Mouse (Mus musculus): ENCODE results near the gene Acad10.
A peak's percentile ranks its signal among the peaks of the same experiment; 100 is the strongest.
"Not testable (repeated sequence)": the region's sequence is repeated elsewhere in the genome, so short reads cannot be mapped to it uniquely, and the experiment has no call there.

Acad10 gene

GRCm38 (mm10) chr5:121660059-121660896, at the start of gene Acad10, which contains the start of gene Brap:
Acad10 (minus strand) TSS chr5:121660514.
Brap (plus strand) TSS chr5:121660563.
- ATAC-seq (ENCODE audit: low TSS enrichment), result peak; percentile 82

DNA sequence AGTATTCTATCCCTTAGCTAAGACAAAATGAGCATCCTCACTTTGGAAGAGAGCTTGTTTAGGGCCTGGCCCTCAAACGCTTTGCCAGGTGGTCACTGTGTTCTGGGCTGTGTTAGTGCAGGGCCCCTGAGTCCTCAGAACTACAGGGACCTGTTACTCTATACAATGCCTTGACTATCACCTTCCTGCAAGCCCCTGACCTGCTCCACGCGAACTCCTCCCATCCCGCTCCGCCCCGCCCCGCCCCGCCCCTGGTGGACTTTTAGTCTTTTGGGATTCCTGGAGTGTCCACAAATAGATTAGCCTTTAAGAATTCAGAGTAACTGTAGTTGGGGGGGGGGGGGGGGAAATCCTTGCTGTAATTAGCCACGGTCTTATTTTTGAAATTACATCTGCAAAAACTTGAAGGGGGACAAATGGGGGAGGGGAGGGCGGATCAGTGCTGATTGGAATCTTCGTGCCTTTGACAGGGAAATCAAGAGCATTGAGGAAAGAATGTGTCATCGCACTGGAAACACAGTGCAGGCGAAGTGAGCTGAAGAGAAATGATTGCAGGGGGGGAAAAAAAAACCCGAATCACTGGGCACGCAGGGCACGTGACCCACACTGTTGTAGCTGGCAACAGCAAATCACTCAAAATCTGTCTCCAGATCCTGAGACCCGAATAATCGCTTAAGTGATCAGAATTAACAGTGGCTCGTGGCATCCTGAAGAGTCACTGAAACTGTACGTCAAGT, 44.4 kb upstream of the Acad10 start:
- no peak for ATAC-seq (ENCODE audit: low TSS enrichment)

DNA sequence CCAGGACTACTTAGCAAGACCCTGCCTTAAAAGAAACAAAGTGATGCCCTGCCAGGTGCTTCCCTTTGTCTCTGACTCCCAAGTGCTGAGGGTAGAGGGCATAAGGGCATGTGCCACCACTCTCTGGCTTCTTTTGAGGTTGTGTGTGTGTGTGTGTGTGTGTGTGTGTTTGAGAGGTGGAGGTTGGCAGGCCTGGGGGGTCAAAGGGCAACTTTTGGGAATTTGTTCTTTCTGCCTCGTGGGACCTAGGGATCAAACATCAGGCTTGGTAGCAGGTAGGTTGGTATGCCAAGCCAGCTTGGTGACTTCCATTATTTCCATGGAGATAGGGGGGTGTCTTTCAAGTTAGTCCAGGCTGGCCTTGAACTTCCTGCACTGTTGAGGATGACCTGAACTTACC, 43.0 kb upstream of the Acad10 start:
- ATAC-seq (ENCODE audit: low TSS enrichment), result no peak

DNA sequence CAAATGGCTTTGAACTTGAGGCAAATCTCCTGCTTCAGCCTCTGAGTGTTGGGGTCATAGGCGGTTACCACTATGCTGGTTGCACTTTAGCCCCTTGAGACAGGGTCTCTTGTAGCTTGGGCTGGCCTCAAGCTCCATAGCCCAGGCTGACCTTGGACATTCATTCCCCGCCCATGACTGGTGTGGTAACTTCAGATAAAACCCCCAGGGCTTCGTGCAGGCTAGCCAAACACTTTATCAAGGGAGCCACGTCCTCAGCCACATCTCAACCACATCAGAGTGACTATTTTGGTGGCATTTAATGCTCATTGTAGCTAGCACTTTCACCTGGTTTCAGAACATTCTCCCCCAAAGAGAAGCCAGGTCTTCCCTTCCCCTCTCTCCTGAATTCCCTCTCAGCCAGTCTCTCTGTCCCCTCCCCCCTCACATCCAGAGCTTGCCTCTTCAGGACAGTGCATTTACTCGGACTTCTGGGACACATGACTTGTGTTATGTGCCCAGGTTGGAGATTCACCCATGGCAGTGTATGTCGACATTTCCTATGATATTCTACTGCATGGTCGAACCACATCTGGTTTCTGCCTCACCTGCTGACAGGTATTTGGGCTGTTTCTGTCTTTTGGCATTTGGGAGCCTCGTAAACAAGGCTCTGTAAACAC, 40.9 kb upstream of the Acad10 start:
- ATAC-seq (ENCODE audit: low TSS enrichment), result no peak

GRCm38 (mm10) chr5:121700496-121700895, 40.2 kb upstream of the Acad10 start:
- ATAC-seq (ENCODE audit: low TSS enrichment), result peak; percentile 99

DNA sequence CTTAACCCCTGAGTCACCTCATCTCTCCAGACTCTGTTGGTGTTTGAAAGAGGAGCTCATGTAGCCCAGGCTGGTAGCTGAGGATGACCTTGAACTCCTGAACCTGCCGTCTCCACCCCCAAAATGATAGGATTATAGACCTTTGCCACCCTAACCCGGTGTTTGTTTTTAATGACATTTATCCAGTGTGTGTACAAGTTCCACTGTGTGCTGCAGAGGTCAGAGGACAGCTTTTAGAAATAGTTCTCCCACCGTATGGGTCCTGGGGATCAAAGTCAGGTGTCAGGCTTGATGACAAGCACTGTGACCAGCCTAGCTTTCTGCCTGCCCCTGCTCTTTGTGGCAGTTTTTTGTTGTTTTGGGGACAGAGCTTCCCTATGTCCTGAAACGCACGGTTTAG, 39.6 kb upstream of the Acad10 start:
- ATAC-seq (ENCODE audit: low TSS enrichment), result no peak

- ATAC-seq (ENCODE audit: low TSS enrichment), result no peak
Observed at GRCm38 (mm10) chr5:121696761-121697160, 36.4 kb upstream of the Acad10 start.

- no peak for ATAC-seq (ENCODE audit: low TSS enrichment)
Observed at GRCm38 (mm10) chr5:121692897-121693296, 32.6 kb upstream of the Acad10 start.

GRCm38 (mm10) chr5:121691436-121691835, 31.1 kb upstream of the Acad10 start:
- not testable (repeated sequence) for ATAC-seq (ENCODE audit: low TSS enrichment)

- ATAC-seq (ENCODE audit: low TSS enrichment), result no peak
Observed at GRCm38 (mm10) chr5:121690482-121691211, 30.3 kb upstream of the Acad10 start.

DNA sequence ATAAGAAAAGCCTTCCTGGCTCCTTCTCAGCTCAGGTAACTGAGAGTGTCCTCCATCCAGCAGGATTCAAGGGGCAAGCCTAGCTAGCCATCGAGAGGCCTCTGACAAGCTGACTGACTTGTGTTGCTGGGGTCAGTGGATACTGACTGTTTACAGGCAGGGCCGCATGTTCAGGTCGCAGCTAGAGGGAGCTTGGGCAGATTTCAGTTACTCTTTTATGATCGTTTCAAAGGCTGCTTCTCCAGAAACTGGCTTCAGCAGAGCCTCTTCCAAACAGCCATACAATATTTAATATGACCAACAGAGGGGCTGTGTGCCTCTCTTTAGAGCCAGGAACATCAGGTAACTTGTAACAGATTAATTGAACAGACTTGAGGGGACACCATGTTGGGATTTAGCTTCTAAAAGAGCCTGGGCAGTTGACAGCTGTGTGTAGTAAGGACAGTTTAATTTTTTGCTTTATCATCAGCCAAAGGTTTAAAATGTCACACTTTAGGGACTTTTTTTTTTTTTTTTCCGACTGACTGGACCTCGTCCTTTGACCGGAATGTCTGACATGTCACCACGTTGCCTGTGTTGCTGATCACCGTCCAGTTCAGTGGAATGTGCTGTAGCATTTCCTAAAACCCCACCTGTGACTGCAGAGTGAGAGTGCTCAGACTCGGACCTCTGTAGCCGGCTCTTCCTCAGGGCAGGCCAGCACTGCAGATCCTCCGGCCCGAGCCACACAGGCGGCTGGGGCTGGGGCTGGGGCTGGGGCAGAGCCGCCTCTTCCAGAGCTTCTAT, 26.0 kb upstream of the Acad10 start:
- no peak for ATAC-seq (ENCODE audit: low TSS enrichment)

DNA sequence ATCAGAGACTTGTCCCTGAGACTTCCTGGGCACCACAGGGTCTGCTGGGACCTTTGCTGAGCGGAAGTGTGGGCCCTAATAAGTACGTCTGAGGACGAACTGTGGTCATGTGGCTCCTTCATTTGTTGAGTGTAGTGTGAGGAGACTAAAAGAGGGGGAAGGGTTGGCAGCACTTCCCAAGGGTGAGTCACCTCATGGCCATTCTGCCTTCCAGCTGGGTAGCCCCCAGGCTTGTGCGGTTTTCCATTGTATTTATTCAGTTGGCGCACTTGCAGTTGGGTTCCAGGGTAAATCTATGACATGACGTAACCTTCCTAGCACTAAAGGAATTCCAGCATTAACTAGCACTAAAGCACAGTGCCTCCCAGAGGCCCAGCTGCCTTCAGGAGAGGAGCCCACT, 25.2 kb upstream of the Acad10 start:
- no peak for ATAC-seq (ENCODE audit: low TSS enrichment)

DNA sequence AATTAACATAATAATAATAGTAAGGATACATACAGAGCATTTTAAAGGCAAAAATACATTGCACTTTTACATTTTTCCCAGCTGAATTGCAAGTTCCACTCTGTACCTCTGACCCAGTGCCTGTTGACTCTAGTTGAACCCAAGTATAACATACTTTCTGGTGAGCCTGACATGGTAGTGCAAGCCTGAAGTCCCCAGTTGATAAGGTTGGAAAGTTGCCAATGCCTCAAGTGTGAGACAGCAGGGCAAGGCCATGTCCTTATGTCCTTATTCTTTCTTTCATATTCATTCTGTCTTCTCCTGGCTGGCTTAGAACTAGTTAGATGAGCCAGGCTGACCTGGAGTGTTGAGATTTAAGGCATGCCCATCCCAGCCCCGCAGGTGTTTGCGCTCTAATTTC, 21.9 kb upstream of the Acad10 start:
- ATAC-seq (ENCODE audit: low TSS enrichment), result no peak

DNA sequence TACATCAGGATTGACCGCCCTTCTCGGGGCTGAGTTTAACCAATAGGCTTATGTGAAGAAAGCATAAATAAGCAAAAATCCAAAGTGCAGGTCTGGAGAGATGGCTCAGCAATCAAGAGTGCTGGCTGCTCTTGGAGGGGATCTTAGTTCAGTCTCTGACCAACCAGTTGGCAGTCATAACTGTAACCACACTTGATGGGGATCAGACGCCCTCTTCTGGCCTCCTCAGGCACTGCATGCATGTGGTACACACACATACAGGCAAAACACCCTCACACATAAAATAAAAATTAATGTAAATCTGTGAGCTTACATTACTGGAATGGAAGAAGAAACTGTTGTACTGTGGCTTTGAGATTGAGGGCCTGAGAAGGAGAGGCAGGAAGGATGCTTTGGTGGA, 10.1 kb upstream of the Acad10 start:
- ATAC-seq (ENCODE audit: low TSS enrichment), result no peak

DNA sequence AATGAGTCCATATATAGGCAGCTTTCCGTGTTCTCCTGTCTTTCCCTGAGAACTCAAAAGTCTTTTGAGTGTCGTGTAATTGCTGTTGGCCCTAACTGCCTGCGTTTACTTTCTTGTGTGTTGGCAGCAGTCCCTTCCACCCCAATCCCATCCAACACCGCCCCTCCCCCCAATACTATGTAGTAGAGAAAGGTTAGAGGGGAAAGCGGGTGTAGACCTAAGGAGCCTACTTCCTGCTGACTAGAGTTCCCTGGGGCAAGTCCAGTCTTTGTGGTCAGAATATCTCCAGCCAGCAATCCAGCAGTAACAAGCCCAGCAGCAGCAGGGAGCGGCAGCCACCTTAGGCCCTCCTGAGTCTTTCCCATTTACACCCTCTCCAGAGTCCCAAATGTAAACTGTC, 8.1 kb upstream of the Acad10 start:
- no peak for ATAC-seq (ENCODE audit: low TSS enrichment)

DNA sequence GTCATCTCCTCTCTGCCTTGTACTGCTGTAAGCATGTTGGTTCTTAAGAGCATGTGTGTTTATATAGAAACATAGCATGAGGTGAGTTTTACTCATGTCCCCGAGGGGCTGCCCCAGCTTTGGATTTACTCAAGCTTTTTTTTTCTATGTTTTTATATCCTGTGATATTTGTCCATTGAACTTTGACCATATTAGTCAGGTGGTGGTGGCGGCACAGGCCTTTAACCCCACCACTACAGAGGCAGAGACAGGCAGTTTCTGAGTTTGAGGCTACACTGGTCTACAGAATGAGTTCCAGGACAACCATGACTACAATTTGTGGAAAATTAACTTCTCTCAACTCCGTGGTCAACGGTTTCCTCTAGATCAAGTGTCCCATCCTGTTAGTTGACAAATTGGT, 6.8 kb upstream of the Acad10 start:
- no peak for ATAC-seq (ENCODE audit: low TSS enrichment)

DNA sequence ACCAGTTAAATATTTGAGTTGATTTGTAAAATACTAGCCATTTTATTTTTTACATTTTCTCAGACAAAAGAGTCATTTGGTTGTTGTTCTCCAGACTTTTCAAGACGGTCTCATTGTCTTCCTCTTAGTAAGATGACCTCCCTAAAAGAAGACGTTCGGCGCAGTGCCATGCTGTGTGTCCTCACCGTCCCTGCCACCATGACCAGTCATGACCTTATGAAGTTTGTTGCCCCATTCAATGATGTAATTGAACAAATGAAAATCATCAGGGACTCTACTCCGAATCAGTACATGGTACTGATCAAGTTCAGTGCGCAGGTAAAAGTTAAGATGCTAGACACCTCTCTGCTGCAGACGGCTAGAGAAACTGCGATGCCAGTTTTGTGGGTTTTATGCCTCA, 4.7 kb upstream of the Acad10 start:
- no peak for ATAC-seq (ENCODE audit: low TSS enrichment)

DNA sequence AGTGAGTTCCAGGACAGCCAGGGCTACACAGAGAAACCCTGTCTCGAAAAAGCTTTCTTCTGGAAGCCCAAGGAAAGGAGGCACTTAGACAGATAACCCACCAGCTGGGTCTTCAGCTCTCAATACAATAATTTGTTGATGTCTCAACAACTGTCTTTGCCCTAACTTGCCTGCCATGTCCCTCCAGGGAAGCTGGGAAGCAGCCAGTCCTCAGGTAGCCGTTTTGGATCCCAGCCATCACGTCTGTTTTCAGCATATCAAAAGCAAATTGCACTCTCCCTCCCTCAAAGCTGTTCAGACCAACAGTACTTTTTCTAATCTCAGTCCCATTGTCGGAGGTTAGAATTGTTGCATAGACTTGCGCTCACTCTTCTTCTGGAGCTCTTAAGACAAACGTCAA, 3.8 kb upstream of the Acad10 start:
- ATAC-seq (ENCODE audit: low TSS enrichment), result no peak

- ATAC-seq (ENCODE audit: low TSS enrichment), result no peak
Observed at GRCm38 (mm10) chr5:121663456-121663855, 3.1 kb upstream of the Acad10 start.

DNA sequence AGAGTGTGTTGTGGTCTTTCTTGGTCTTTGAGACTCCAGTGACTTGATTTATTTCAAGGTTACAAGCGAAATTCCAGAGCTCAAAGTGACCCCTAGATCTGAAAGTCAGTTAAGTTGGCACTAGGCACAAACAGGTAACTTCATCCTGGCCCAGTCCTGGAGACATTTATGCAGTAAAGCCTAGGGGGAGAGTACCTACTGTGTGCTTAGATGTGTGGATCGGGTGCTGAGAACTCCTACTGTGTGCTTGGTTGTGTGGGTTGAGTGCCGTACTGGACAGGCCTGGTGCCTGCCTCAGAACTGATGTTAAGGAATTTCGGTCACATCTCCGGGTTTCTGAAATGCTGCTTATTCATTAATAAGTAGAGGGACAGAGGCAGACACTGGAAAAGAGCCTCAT, 1.2 kb upstream of the Acad10 start:
- no peak for ATAC-seq (ENCODE audit: low TSS enrichment)

GRCm38 (mm10) chr5:121660897-121661254, 562 bp upstream of the Acad10 start:
- peak; percentile 27; the same call in 1 of the 2 replicates for ATAC-seq (ENCODE audit: low TSS enrichment)

All from frontal cortex, adult (tissue).